Mouse (Mus musculus): ENCODE data around the gene Mrps34. TPM values are rescaled to one million over a fixed set of nuclear protein-coding genes. Genes with fewer than 3 reads are reported as not detected.
A peak's percentile ranks its signal among the peaks of the same experiment; 100 is the strongest.

Gene Mrps34
- total and polyA plus RNA-seq, 3 experiments = 56.5 to 80.5 (median 57.2) TPM

- H3K4me3 ChIP-seq (replicated peaks in 1 of 3; ENCODE audit: low read depth in 2 of 3, low read length in 2 of 3, poor library complexity in 1 of 3) = peak overlapping the region; percentile 83 to 94 (median 92)
- dilution Hi-C loops (cut with MboI; ENCODE audit: extremely low pct_ligation_motif_present, extremely low pct_unique_long_range_greater_than_20kb, low sequenced_read_pairs) = no loop called here
- no peaks in the 10 kb centered on the region for H3K9me3 ChIP-seq (replicated peaks; ENCODE audit: low read length)
- no peaks in the 10 kb centered on the region for H3K27me3 ChIP-seq (replicated peaks)
- TF ChIP-seq UBTF (IDR thresholded peaks at IDR 0.05; ENCODE audit: low read depth, low read length) (no peak), NELFE (IDR thresholded peaks at IDR 0.05; ENCODE audit: low read depth, low read length) (no peak), POLR2A (IDR thresholded peaks at IDR 0.05; ENCODE audit: low read depth, low read length) (no peak), MAFK (IDR thresholded peaks at IDR 0.05; ENCODE audit: insufficient replicate concordance, low read length) (no peak), RCOR1 (conservative IDR thresholded peaks at IDR 0.05; ENCODE audit: low read depth, low read length) (no peak), ELF1 (IDR thresholded peaks at IDR 0.05; ENCODE audit: low read depth, low read length) (no peak), EP300 (IDR thresholded peaks at IDR 0.05; ENCODE audit: low read length) (no peak), ETS1 (conservative IDR thresholded peaks at IDR 0.05; ENCODE audit: low read depth, low read length) (no peak), GABPA (IDR thresholded peaks at IDR 0.05; ENCODE audit: insufficient replicate concordance, low read depth, low read length) (no peak), ZKSCAN1 (IDR thresholded peaks at IDR 0.05; ENCODE audit: borderline replicate concordance, low read depth, low read length) (no peak), BHLHE40 (IDR thresholded peaks at IDR 0.05; ENCODE audit: low read depth, low read length) (no peak), USF1 (IDR thresholded peaks at IDR 0.05; ENCODE audit: low read depth, low read length) (no peak), KAT2A (IDR thresholded peaks at IDR 0.05; ENCODE audit: insufficient replicate concordance, low read length) (no peak), SIN3A (IDR thresholded peaks at IDR 0.05; ENCODE audit: low read length) (no peak), ZNF384 (IDR thresholded peaks at IDR 0.05; ENCODE audit: low read depth, low read length) (no peak), SMC3 (IDR thresholded peaks at IDR 0.05; ENCODE audit: low read depth, low read length) (no peak)
- peak overlapping the region; percentile 74 for H3K9ac ChIP-seq (ENCODE audit: insufficient read depth, low read depth)
- H3K79me2 ChIP-seq (replicated peaks; ENCODE audit: control insufficient read depth, extremely low read depth, insufficient read depth, poor library complexity, severe bottlenecking) = peaks cover 15% of the 10 kb centered on the region
- H3K36me3 ChIP-seq (replicated peaks in 1 of 2; ENCODE audit: control insufficient read depth in 1 of 2, insufficient read depth in 1 of 2, low read length in 1 of 2) = peaks cover 66 to 72% of the 10 kb centered on the region in 2 experiments
- peaks cover 17 to 75% of the 10 kb centered on the region in 2 experiments for H3K4me1 ChIP-seq (ENCODE audit: control insufficient read depth in 1 of 2, insufficient read depth in 2 of 2)
- peak overlapping the region; percentile 62 for H3K27ac ChIP-seq (ENCODE audit: insufficient read depth, low read depth)
- peak overlapping the region; percentile 91 for H3K4me2 ChIP-seq (ENCODE audit: insufficient read depth, low read depth, poor library complexity, severe bottlenecking)
- no peak for DNase-seq (ENCODE audit: extremely low read depth)
- in situ Hi-C loops (cut with MboI; ENCODE audit: low pct_ligation_motif_present, low pct_unique_long_range_greater_than_20kb, low sequenced_read_pairs) = no loop called here
Observed at GRCm38 (mm10) chr17:24894061-24894994, 588 bp upstream of the Mrps34 start.

- Histone ChIP-seq H3K27ac (ENCODE audit: insufficient read depth, low read depth) (peak overlapping the region; percentile 68), H3K4me2 (ENCODE audit: insufficient read depth, low read depth, poor library complexity, severe bottlenecking) (peak overlapping the region; percentile 91), H3K9me3 (replicated peaks; ENCODE audit: low read length) (no peaks in the 10 kb centered on the region), H3K36me3 (replicated peaks in 1 of 2; ENCODE audit: control insufficient read depth in 1 of 2, insufficient read depth in 1 of 2, low read length in 1 of 2) (peaks cover 67 to 72% of the 10 kb centered on the region in 2 experiments), H3K4me3 (replicated peaks in 1 of 3; ENCODE audit: low read depth in 2 of 3, low read length in 2 of 3, poor library complexity in 1 of 3) (peak overlapping the region; percentile 83 to 94 (median 92)), H3K79me2 (replicated peaks; ENCODE audit: control insufficient read depth, extremely low read depth, insufficient read depth, poor library complexity, severe bottlenecking) (peaks cover 15% of the 10 kb centered on the region), H3K27me3 (replicated peaks) (no peaks in the 10 kb centered on the region), H3K4me1 (ENCODE audit: control insufficient read depth in 1 of 2, insufficient read depth in 2 of 2) (peaks cover 15 to 61% of the 10 kb centered on the region in 2 experiments), H3K9ac (ENCODE audit: insufficient read depth, low read depth) (peak overlapping the region; percentile 74)
- DNase-seq (ENCODE audit: extremely low read depth) = peak; percentile 27
- dilution Hi-C loops (cut with MboI; ENCODE audit: extremely low pct_ligation_motif_present, extremely low pct_unique_long_range_greater_than_20kb, low sequenced_read_pairs) (no loop called here), in situ Hi-C loops (cut with MboI; ENCODE audit: low pct_ligation_motif_present, low pct_unique_long_range_greater_than_20kb, low sequenced_read_pairs) (no loop called here)
- TF ChIP-seq TCF12 (IDR thresholded peaks at IDR 0.05; ENCODE audit: low read depth, low read length) (no peak), SIN3A (IDR thresholded peaks at IDR 0.05; ENCODE audit: low read length) (0 out of 2 replicates have a peak, but pooled peaks have one; percentile 10)
Observed at GRCm38 (mm10) chr17:24895571-24896240, 790 bp downstream of the Mrps34 start.
